Mouse (Mus musculus): ENCODE measurements around the gene Endod1.

- no peak for TF ChIP-seq POLR2A (IDR thresholded peaks at IDR 0.05; ENCODE audit: insufficient read length, low read depth)
- TF ChIP-seq TCF12 (IDR thresholded peaks at IDR 0.05; ENCODE audit: insufficient read depth, poor library complexity, severe bottlenecking) = no peak
- TF ChIP-seq SRF (IDR thresholded peaks at IDR 0.05; ENCODE audit: control insufficient read depth, insufficient read length, low read depth) = no peak
- TF ChIP-seq POLR2AphosphoS2 (IDR thresholded peaks at IDR 0.05; ENCODE audit: insufficient read length, low read depth) = no peak
- no peak for TF ChIP-seq REST (IDR thresholded peaks at IDR 0.05; ENCODE audit: insufficient read depth, insufficient read length)
- TF ChIP-seq MAX (IDR thresholded peaks at IDR 0.05; ENCODE audit: low read depth) = no peak
- TF ChIP-seq MYOD1 (IDR thresholded peaks at IDR 0.05; ENCODE audit: control insufficient read depth in 1 of 3, insufficient read length in 2 of 3, low read depth in 2 of 3) = no peak
- no peak for TF ChIP-seq E2F4 (IDR thresholded peaks at IDR 0.05; ENCODE audit: insufficient read depth)
- no peak for TF ChIP-seq TCF3 (IDR thresholded peaks at IDR 0.05; ENCODE audit: insufficient read length, low read depth)
- no peak for TF ChIP-seq CEBPB (IDR thresholded peaks at IDR 0.05; ENCODE audit: insufficient read depth, poor library complexity, severe bottlenecking)
- TF ChIP-seq MYOG (IDR thresholded peaks at IDR 0.05; ENCODE audit: control insufficient read depth in 1 of 3, insufficient read depth in 1 of 3, insufficient read length in 2 of 3, low read depth in 2 of 3) = no peak
These were observed 5.2 kb downstream of the Endod1 start for GRCm38 (mm10) chr9:14376149-14376548.
